Mouse (Mus musculus): ENCODE measurements at regions not wholly inside any gene's neighbourhood (a gene's known extent, or its start where the extent isn't known, plus 50 kb on each side); places are given as distances from the start of the nearest gene placed in this dataset.

DNA sequence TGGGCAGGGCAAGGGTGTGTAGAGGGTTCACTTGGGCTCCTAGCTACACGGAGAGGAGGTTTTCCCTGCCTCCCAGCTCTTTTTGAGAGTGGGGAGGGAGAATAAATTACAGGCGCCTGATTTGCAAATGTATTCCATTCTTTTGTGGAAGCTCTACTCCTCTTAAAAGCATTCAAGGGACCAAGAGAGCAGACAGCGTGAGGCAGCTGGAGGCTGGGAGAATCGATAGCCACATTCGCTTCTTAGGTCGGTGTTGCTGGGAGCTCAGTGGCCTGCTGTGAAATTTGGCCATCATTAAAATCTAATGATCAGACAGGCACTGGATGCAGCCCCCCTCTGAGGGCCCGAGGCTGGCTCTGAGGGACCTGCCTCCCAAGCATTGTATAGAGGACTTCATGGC is 92.8 kb downstream of the Kif26a start:
- TF ChIP-seq CTCF (IDR thresholded peaks at IDR 0.05; ENCODE audit: low read depth, low read length) (no peak), POLR2A (IDR thresholded peaks at IDR 0.05; ENCODE audit: extremely low read depth, insufficient read depth, low read length) (no peak)
